Mouse (Mus musculus) heart, adult 2 months (tissue): ENCODE results near the gene Rbm18.

ENCODE experiments used
- CTCF ChIP-seq: fragments of 200-600 bp; IDR thresholded peaks from 2 replicates; pipeline ENCODE4 v1.8.1; 2022; ENCODE audit warnings: antibody characterized with exemption, mild to moderate bottlenecking, moderate library complexity
- EP300 ChIP-seq: fragments of 200-500 bp; IDR thresholded peaks from 2 replicates; pipeline ENCODE4 v1.6.1; 2011; ENCODE audit warnings: low read depth, low read length, control low read depth; ENCODE audit not compliant: insufficient read depth
- POLR2A ChIP-seq: fragments of 200-500 bp; IDR thresholded peaks from 2 replicates; pipeline ENCODE4 v1.6.1; 2011; ENCODE audit warnings: mild to moderate bottlenecking, low read depth, low read length, control low read depth; ENCODE audit not compliant: insufficient read depth

DNA sequence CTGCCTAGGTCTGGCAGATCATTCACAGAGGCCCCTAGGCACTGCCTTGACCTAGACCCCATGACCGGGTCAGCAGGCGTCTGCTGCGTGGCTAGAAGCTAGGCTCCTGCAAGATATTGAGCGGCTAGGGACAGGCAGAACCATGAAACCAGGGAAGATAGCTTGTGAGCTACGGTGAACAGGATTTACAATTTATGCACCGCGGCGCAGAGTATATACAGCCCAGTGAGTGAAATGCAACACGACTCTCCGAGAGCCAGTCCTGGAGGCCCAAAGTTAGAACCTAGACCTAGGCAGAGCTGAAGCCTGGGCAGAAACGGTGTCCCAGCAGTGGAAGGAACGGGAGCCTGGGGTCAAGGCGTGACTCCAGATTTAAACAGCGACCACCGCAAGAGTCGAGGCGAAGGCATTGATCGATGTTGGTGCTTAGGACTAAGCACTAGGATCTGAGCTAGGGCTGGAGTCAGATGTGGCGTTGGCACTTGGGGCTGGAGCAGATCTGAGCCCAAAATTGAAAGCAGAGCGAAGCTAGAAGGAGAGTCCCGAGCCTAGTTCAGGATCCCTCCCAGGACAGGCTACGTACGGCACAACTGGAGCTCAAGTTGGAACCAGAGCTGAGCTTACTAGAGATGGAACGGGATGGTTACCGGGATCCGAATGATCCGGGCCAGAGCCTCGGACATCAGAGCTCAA lies 34.6 kb downstream of the Rbm18 start:
- no peak for TF ChIP-seq EP300
- no peak for TF ChIP-seq POLR2A
- no peak for TF ChIP-seq CTCF
